14 mouse cellular contexts compared by ENCODE assay signal in the genomic region with DNA sequence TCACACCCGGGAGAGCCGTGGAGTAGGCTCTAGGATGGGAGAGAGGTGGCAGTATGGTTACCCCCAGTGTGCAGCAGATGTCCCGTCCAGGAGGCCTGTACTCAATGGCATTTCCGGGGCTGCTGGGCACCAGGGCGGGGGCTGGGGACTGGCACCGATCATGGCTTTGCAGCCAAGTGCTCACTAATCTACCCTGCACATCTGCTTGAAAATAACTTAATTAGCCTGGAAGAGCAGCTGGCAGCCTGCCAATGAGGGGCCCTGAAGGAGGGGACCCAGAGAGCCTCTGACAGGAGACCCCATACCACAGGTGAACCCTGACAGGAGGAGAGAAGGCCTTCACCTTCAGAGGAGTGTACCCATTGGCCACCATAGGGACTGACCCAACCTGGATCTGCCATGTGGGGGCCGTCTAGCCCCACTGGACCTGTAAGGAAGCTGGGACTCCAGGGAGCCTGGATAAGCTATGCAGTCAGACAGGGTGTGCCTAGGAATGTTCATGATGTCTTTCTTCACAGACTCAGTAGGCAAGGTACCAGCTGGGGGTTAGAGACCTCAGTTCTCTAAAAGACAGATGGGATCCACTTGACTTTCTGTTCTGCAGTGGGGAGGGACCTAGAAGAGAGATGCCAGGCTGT.
DNase-seq lines count a peak whose midpoint lies in the region; ATAC-seq and TF ChIP-seq lines count a peak whose summit lies in the region.
"Had no signal": no experiment of that assay in that cellular context is flagged by ENCODE, and none has a peak within 500 bp of the region (broad histone marks: within the 10 kb centered on the region; RNA-seq: fewer than 3 reads in every experiment).

No protein-coding gene starts in this region.

- no peak for TF ChIP-seq POLR2A in brain, embryonic 14.5 days (IDR thresholded peaks at IDR 0.05; ENCODE audit: borderline replicate concordance, extremely low read depth, insufficient read depth, insufficient read length, poor library complexity, severe bottlenecking)

- H3K4me3 ChIP-seq in hindbrain, embryonic 11.5 days (ENCODE audit: low read depth, low read length): no peak overlapping the region
- H3K4me3 ChIP-seq in hindbrain, postnatal 0 days (ENCODE audit: low read length): no peak overlapping the region
- H3K4me3 ChIP-seq: heart, embryonic 10.5 days; limb, embryonic 13.5 days had no signal

- H3K9ac ChIP-seq in hindbrain, embryonic 11.5 days (ENCODE audit: low read depth, low read length): no peak overlapping the region
- no peak overlapping the region for H3K9ac ChIP-seq in hindbrain, postnatal 0 days (replicated peaks; ENCODE audit: low read length)
- H3K9ac ChIP-seq: limb, embryonic 13.5 days; lung, embryonic 14.5 days had no signal

- H3K9me3 ChIP-seq in hindbrain, embryonic 11.5 days (ENCODE audit: control insufficient read depth, low read length): no peaks in the 10 kb centered on the region
- no peaks in the 10 kb centered on the region for H3K9me3 ChIP-seq in hindbrain, postnatal 0 days (ENCODE audit: low read length)
- H3K9me3 ChIP-seq: heart, embryonic 10.5 days; limb, embryonic 13.5 days had no signal

- intact Hi-C loops in left cerebral cortex, postnatal 4 days (cut with DNase I): no loop called here

- H3K27ac ChIP-seq in hindbrain, embryonic 11.5 days (ENCODE audit: low read depth, low read length): no peak overlapping the region
- H3K27ac ChIP-seq in hindbrain, postnatal 0 days: no peak overlapping the region
- H3K27ac ChIP-seq: heart, embryonic 10.5 days; limb, embryonic 13.5 days had no signal

- H3K36me3 ChIP-seq in hindbrain, embryonic 11.5 days (ENCODE audit: control insufficient read depth, insufficient read depth, low read length): no peaks in the 10 kb centered on the region
- H3K36me3 ChIP-seq in hindbrain, postnatal 0 days (ENCODE audit: insufficient read depth, low read length): no peaks in the 10 kb centered on the region
- H3K36me3 ChIP-seq: heart, embryonic 10.5 days; limb, embryonic 13.5 days had no signal

- no peaks in the 10 kb centered on the region for H3K27me3 ChIP-seq in hindbrain, embryonic 11.5 days (ENCODE audit: control insufficient read depth, insufficient read depth, low read length)
- H3K27me3 ChIP-seq in hindbrain, postnatal 0 days (ENCODE audit: insufficient read depth, low read length): no peaks in the 10 kb centered on the region
- H3K27me3 ChIP-seq: limb, embryonic 13.5 days had no signal

- H3K4me2 ChIP-seq in hindbrain, embryonic 11.5 days (replicated peaks; ENCODE audit: low read depth, low read length): no peak overlapping the region
- H3K4me2 ChIP-seq in hindbrain, postnatal 0 days (ENCODE audit: low read depth, low read length): no peak overlapping the region
- H3K4me2 ChIP-seq: limb, embryonic 13.5 days; lung, embryonic 14.5 days; midbrain, embryonic 11.5 days had no signal

- no peak for DNase-seq in hindbrain, embryonic 11.5 days (ENCODE audit: low spot score)
- no peak for DNase-seq in hindbrain, postnatal 0 days (ENCODE audit: low spot score)
- peak; percentile 22 for DNase-seq in 3T3-L1 (ENCODE audit: low read depth, low spot score)
- peak; percentile 53 for DNase-seq in brain, embryonic 14.5 days (ENCODE audit: low read depth)
- DNase-seq in left cerebral cortex, postnatal 4 days: no peak
- no peak for DNase-seq in urinary bladder, adult 2 months (ENCODE audit: low spot score)
- DNase-seq in spleen, adult 12 weeks (ENCODE audit: low spot score): no peak
- DNase-seq: adrenal gland, postnatal 10 days; kidney, postnatal 14 days; lung, embryonic 14.5 days had no signal

- 0 out of 2 replicates have a peak, but pooled peaks have one; percentile 40 for ATAC-seq in hindbrain, embryonic 11.5 days (ENCODE audit: low FRiP score)
- ATAC-seq in hindbrain, postnatal 0 days: no peak
- ATAC-seq in megakaryocyte, adult 5-6 weeks (ENCODE audit: poor library complexity, severe bottlenecking): 0 out of 2 replicates have a peak, but pooled peaks have one; percentile 7

- TF ChIP-seq CTCF in hindbrain, postnatal 0 days (IDR thresholded peaks at IDR 0.05; ENCODE audit: low read depth): no peak
- no peak for TF ChIP-seq CTCF in brain, embryonic 14.5 days (IDR thresholded peaks at IDR 0.05; ENCODE audit: borderline replicate concordance, extremely low read depth, insufficient read depth, insufficient read length)

- no peaks in the 10 kb centered on the region for H3K4me1 ChIP-seq in hindbrain, embryonic 11.5 days (replicated peaks; ENCODE audit: control insufficient read depth, insufficient read depth, low read length)
- no peaks in the 10 kb centered on the region for H3K4me1 ChIP-seq in hindbrain, postnatal 0 days (ENCODE audit: insufficient read depth, low read length)

- WGBS in hindbrain, embryonic 11.5 days: 77% methylated on average over 7 of the region's 7 CpGs
- 43% methylated on average over 7 of the region's 7 CpGs for WGBS in hindbrain, postnatal 0 days

Comparison
In these comparisons a context has a peak if more than half of its experiments do, and no peak if none do; other contexts are left out.
1. DNase-seq: peak in 3T3-L1 (single experiment) and brain, embryonic 14.5 days (single experiment); none in hindbrain, embryonic 11.5 days (single experiment), hindbrain, postnatal 0 days (single experiment), left cerebral cortex, postnatal 4 days (single experiment), urinary bladder, adult 2 months (single experiment) and spleen, adult 12 weeks (single experiment).